Mouse (Mus musculus) CH12.LX (cell line): ENCODE measurements at regions not wholly inside any gene's neighbourhood (a gene's known extent, or its start where the extent isn't known, plus 50 kb on each side); places are given as distances from the start of the nearest gene placed in this dataset.

Source experiments
- DNase-seq: peaks from one replicate; pipeline ENCODE4 v3.0.0-alpha.2; 2013; ENCODE audit errors: extremely low read depth
- H3K27ac ChIP-seq: 2 replicates; pipeline ENCODE4 v1.5.1; 2012; ENCODE audit warnings: low read depth, mild to moderate bottlenecking, control low read depth, moderate library complexity; ENCODE audit not compliant: insufficient read depth
- H3K27me3 ChIP-seq: replicated peaks from 2 replicates; pipeline ENCODE3; 2012; ENCODE audit warnings: inconsistent platforms
- H3K36me3 ChIP-seq, 2 experiments: replicated peaks in 1 of 2; 2 replicates each; pipeline versions ENCODE3 to v1.6.1; 2012; ENCODE audit warnings: inconsistent platforms in 1 of 2, low read length in 1 of 2, mild to moderate bottlenecking in 1 of 2, mixed read lengths in 1 of 2, moderate library complexity in 1 of 2; ENCODE audit not compliant: control insufficient read depth in 1 of 2, insufficient read depth in 1 of 2
- H3K4me1 ChIP-seq, 2 experiments: 2 replicates each; pipeline ENCODE4 v1.6.1; 2012; ENCODE audit warnings: inconsistent platforms in 1 of 2, moderate library complexity in 1 of 2; ENCODE audit not compliant: insufficient read depth in 2 of 2, control insufficient read depth in 1 of 2
- H3K4me2 ChIP-seq: 2 replicates; pipeline ENCODE4 v1.6.1; 2012; ENCODE audit warnings: low read depth, mild to moderate bottlenecking, control low read depth; ENCODE audit not compliant: poor library complexity, insufficient read depth, severe bottlenecking
- H3K4me3 ChIP-seq, 3 experiments: fragments of 150-350 bp in 1 of 3; sonication (generic) in 1 of 3; replicated peaks in 1 of 3; 2 replicates each; pipeline versions ENCODE3 to v1.5.1; 2011 to 2012; ENCODE audit warnings: low read depth in 2 of 3, low read length in 2 of 3, mild to moderate bottlenecking in 2 of 3, moderate library complexity in 2 of 3, control low read depth in 1 of 3, improper control_type of control experiment in 1 of 3, inconsistent platforms in 1 of 3, mixed read lengths in 1 of 3; ENCODE audit not compliant: poor library complexity in 1 of 3
- H3K79me2 ChIP-seq: replicated peaks from 2 replicates; pipeline ENCODE4 v1.6.1; 2012; ENCODE audit warnings: mild to moderate bottlenecking, moderate library complexity; ENCODE audit not compliant: control insufficient read depth, poor library complexity, insufficient read depth, severe bottlenecking; ENCODE audit errors: extremely low read depth
- H3K9ac ChIP-seq: 2 replicates; pipeline ENCODE4 v1.6.1; 2012; ENCODE audit warnings: low read depth, mild to moderate bottlenecking, control low read depth, moderate library complexity; ENCODE audit not compliant: insufficient read depth
- H3K9me3 ChIP-seq: replicated peaks from 2 replicates; pipeline ENCODE3; 2012; ENCODE audit warnings: low read length, inconsistent platforms, mixed read lengths
- CHD1 ChIP-seq: IDR thresholded peaks from 2 replicates; pipeline ENCODE4 v1.6.1; 2012; ENCODE audit warnings: low read depth, low read length, improper control_type of control experiment, inconsistent platforms
- CHD2 ChIP-seq: IDR thresholded peaks from 2 replicates; pipeline ENCODE4 v1.6.1; 2011; ENCODE audit warnings: low read length, improper control_type of control experiment
- E2F4 ChIP-seq: IDR thresholded peaks from 2 replicates; pipeline ENCODE4 v1.6.1; 2011; ENCODE audit warnings: low read depth, low read length, improper control_type of control experiment; ENCODE audit not compliant: insufficient replicate concordance
- EP300 ChIP-seq: IDR thresholded peaks from 2 replicates; pipeline ENCODE4 v1.6.1; 2011; ENCODE audit warnings: low read length, improper control_type of control experiment
- IRF4 ChIP-seq: IDR thresholded peaks from 2 replicates; pipeline ENCODE4 v1.6.1; 2014; ENCODE audit warnings: low read depth, mild to moderate bottlenecking, inconsistent platforms, low read length, improper control_type of control experiment
- JUND ChIP-seq: conservative IDR thresholded peaks from 2 replicates; pipeline ENCODE4 v1.6.1; 2011; ENCODE audit warnings: low read depth, low read length, improper control_type of control experiment
- KAT2A ChIP-seq: IDR thresholded peaks from 2 replicates; pipeline ENCODE4 v1.6.1; 2012; ENCODE audit warnings: low read length, improper control_type of control experiment, inconsistent platforms; ENCODE audit not compliant: insufficient replicate concordance
- MAFK ChIP-seq: IDR thresholded peaks from 2 replicates; pipeline ENCODE4 v1.6.1; 2011; ENCODE audit warnings: low read length, improper control_type of control experiment; ENCODE audit not compliant: insufficient replicate concordance
- MXI1 ChIP-seq: IDR thresholded peaks from 2 replicates; pipeline ENCODE4 v1.6.1; 2011; ENCODE audit warnings: mild to moderate bottlenecking, low read depth, low read length, improper control_type of control experiment
- POLR2A ChIP-seq: IDR thresholded peaks from 2 replicates; pipeline ENCODE4 v1.6.1; 2011; ENCODE audit warnings: low read depth, mild to moderate bottlenecking, improper control_type of control experiment, low read length
- RCOR1 ChIP-seq: conservative IDR thresholded peaks from 2 replicates; pipeline ENCODE4 v1.6.1; 2012; ENCODE audit warnings: low read depth, mild to moderate bottlenecking, inconsistent platforms, low read length, improper control_type of control experiment
- SIN3A ChIP-seq: IDR thresholded peaks from 2 replicates; pipeline ENCODE4 v1.6.1; 2012; ENCODE audit warnings: low read length, improper control_type of control experiment, inconsistent platforms
- SMC3 ChIP-seq: IDR thresholded peaks from 2 replicates; pipeline ENCODE4 v1.6.1; 2011; ENCODE audit warnings: low read depth, low read length, improper control_type of control experiment
- USF1 ChIP-seq: IDR thresholded peaks from 2 replicates; pipeline ENCODE4 v1.6.1; 2014; ENCODE audit warnings: low read depth, mild to moderate bottlenecking, inconsistent platforms, low read length, improper control_type of control experiment
- ZKSCAN1 ChIP-seq: IDR thresholded peaks from 2 replicates; pipeline ENCODE4 v1.6.1; 2012; ENCODE audit warnings: low read depth, inconsistent platforms, low read length, improper control_type of control experiment, borderline replicate concordance
- ZMIZ1 ChIP-seq: IDR thresholded peaks from 2 replicates; pipeline ENCODE4 v1.6.1; 2012; ENCODE audit warnings: low read depth, mild to moderate bottlenecking, inconsistent platforms, low read length, improper control_type of control experiment
- dilution Hi-C: fragments of 300-500 bp; cut with MboI; formaldehyde crosslinking; loops from 2 replicates; pipeline ENCODE4 v1.14.3; 2020; ENCODE audit warnings: low sequenced_read_pairs; ENCODE audit not compliant: extremely low pct_unique_long_range_greater_than_20kb, extremely low pct_ligation_motif_present
- in situ Hi-C: fragments of 300-500 bp; cut with MboI; formaldehyde crosslinking; loops from 3 replicates; pipeline ENCODE4 v1.14.3; 2019; ENCODE audit warnings: low sequenced_read_pairs, low pct_ligation_motif_present, low pct_unique_long_range_greater_than_20kb, mixed read lengths

GRCm38 (mm10) chr8:36339449-36339848, 573.9 kb downstream of the Gm19410 start:
- Histone ChIP-seq H3K4me1 (0 out of 4 replicates have a peak, but pooled peaks cover 0 to 1% of the 10 kb centered on the region in 2 experiments), H3K27ac (no peak overlapping the region), H3K9me3 (no peaks in the 10 kb centered on the region), H3K36me3 (no peaks in the 10 kb centered on the region), H3K27me3 (no peaks in the 10 kb centered on the region), H3K9ac (no peak overlapping the region), H3K4me3 (no peak overlapping the region), H3K4me2 (no peak overlapping the region)
- dilution Hi-C loops = no loop called here
- no peak for TF ChIP-seq MXI1
- no peak for TF ChIP-seq EP300
- TF ChIP-seq IRF4 = no peak
- TF ChIP-seq, all 38 proteins: peak for 0
- no peaks in the 10 kb centered on the region for H3K79me2 ChIP-seq
- DNase-seq = no peak
- in situ Hi-C loops = no loop called here

- no peaks in the 10 kb centered on the region for H3K27me3 ChIP-seq
- no peaks in the 10 kb centered on the region for H3K36me3 ChIP-seq
- no peak for DNase-seq
- H3K9me3 ChIP-seq = no peaks in the 10 kb centered on the region
- no peak overlapping the region for H3K9ac ChIP-seq
- in situ Hi-C loops = loop anchor here (10.0 kb wide), 1 partner anchor 606 kb away; no protein-coding TSS in a partner anchor
- H3K4me2 ChIP-seq = no peak overlapping the region
- H3K4me1 ChIP-seq = 0 out of 4 replicates have a peak, but pooled peaks cover 0 to 3% of the 10 kb centered on the region in 2 experiments
- TF ChIP-seq SMC3 (no peak), POLR2A (no peak), CHD1 (no peak), CHD2 (no peak), ZKSCAN1 (no peak), KAT2A (no peak), E2F4 (no peak), EP300 (no peak), SIN3A (no peak)
- no peaks in the 10 kb centered on the region for H3K79me2 ChIP-seq
- no peak overlapping the region for H3K4me3 ChIP-seq
- dilution Hi-C loops = no loop called here
- no peak overlapping the region for H3K27ac ChIP-seq
Measured at GRCm38 (mm10) chr8:36340454-36340853, 574.9 kb downstream of the Gm19410 start.

- H3K27ac ChIP-seq = no peak overlapping the region
- in situ Hi-C loops = loop anchor here (10.0 kb wide), 1 partner anchor 607 kb away; no protein-coding TSS in a partner anchor
- 0 out of 4 replicates have a peak, but pooled peaks cover 0 to 3% of the 10 kb centered on the region in 2 experiments for H3K4me1 ChIP-seq
- H3K36me3 ChIP-seq = no peaks in the 10 kb centered on the region
- H3K27me3 ChIP-seq = no peaks in the 10 kb centered on the region
- no peak overlapping the region for H3K4me2 ChIP-seq
- H3K4me3 ChIP-seq = no peak overlapping the region
- no peaks in the 10 kb centered on the region for H3K9me3 ChIP-seq
- no peak for TF ChIP-seq RCOR1
- no peak for TF ChIP-seq USF1
- TF ChIP-seq MAFK = no peak
- no peak for TF ChIP-seq ZMIZ1
- TF ChIP-seq JUND = no peak
- H3K9ac ChIP-seq = no peak overlapping the region
- no peaks in the 10 kb centered on the region for H3K79me2 ChIP-seq
- no peak for DNase-seq
- dilution Hi-C loops = no loop called here
Measured at GRCm38 (mm10) chr8:36341965-36342364, 576.4 kb downstream of the Gm19410 start.
